Mouse (Mus musculus) lung, postnatal 25 days (tissue): ENCODE results near the gene Dusp13.
A peak's percentile ranks its signal among the peaks of the same experiment; 100 is the strongest.

Experiments used
- DNase-seq: peaks from one replicate; pipeline ENCODE4 v3.0.0; 2022; ENCODE audit warnings: low spot score

Dusp13 gene

GRCm38 (mm10) chr14:21703255-21703654 is 47.7 kb downstream of the Dusp13 start:
- peak; percentile 43 for DNase-seq

GRCm38 (mm10) chr14:21702691-21703090 is 48.3 kb downstream of the Dusp13 start:
- no peak for DNase-seq

- no peak for DNase-seq
These were observed 54.7 kb downstream of the Dusp13 start for GRCm38 (mm10) chr14:21696186-21696830.

- DNase-seq = peak; percentile 16
These were observed 56.0 kb downstream of the Dusp13 start for GRCm38 (mm10) chr14:21695020-21695419.

- peak; percentile 36 for DNase-seq
These were observed 59.9 kb downstream of the Dusp13 start for GRCm38 (mm10) chr14:21691070-21691469.

- DNase-seq = no peak
These were observed 64.4 kb downstream of the Dusp13 start for GRCm38 (mm10) chr14:21686376-21687279.

GRCm38 (mm10) chr14:21685411-21686146 is 65.4 kb downstream of the Dusp13 start:
- no peak for DNase-seq

GRCm38 (mm10) chr14:21683834-21684233 is 67.1 kb downstream of the Dusp13 start:
- no peak for DNase-seq
